Mouse (Mus musculus) Muller cell, postnatal 12 days (primary cell): ENCODE results near the gene Lgr4.
A peak's percentile ranks its signal among the peaks of the same experiment; 100 is the strongest.

ENCODE experiments used
- DNase-seq: peaks from one replicate; pipeline ENCODE4 v3.0.0-alpha.2; 2015; ENCODE audit errors: inconsistent ontology term

Gene Lgr4

DNA sequence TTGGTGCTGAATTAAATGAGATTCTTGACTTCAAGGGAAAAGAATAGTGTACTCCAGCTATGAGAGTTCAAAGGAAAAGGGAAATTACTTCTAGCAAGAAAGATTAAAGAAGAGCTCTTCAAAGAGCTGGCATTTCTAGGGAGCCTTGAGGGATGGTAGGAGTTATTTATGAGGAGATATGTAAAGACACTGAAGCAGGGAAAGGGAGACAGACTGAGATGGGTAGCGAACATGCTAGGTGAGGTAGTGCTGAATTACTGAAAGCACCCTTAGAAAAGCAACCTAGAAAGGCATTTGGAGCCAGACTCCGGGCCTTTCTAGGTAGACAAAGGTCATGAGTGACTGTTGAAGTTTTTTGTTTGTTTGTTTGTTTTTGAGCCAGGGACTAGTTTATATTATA, 58.7 kb downstream of the Lgr4 start:
- no peak for DNase-seq

DNA sequence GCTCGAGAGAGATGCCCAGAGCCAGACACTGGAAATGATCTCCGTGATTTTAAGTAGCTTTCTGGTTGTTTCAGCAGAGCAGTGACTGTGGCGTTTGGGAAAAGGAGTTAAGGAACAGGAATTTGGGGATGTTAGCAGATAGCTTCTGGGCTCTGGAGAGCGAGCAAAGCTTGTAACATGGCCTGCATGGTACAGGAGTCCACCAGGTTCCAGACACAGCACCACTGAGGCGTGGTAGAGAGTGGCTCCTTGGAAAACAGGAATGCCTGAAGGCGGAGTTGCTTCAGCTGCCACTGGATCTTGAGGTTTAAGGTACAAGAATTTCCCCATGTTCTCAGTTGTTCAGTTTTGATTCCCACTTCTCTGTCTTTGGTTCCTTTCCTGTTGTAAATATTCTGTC, 59.9 kb downstream of the Lgr4 start:
- DNase-seq, result no peak

DNA sequence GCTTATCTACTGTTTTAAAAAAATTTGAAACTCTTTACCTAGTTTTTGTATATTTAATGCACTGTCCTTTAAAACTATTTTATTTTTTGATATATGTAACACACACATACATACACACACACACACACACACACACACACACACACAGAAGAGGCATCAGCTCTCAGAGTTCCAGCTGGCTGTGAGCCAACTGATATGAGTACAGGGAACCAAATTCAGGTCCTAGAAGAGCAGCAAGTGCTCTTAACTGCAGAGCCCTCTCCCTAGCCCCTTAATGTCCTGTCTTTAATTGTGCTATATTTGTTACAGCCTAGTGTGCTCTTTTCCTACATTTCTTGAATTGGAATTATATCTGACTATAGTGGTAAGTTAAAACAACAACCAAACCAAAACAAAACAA, 61.8 kb downstream of the Lgr4 start:
- DNase-seq, result no peak

- DNase-seq, result no peak
These were observed 66.0 kb downstream of the Lgr4 start for GRCm38 (mm10) chr2:109983435-109983834.

GRCm38 (mm10) chr2:109984930-109985329, 67.5 kb downstream of the Lgr4 start:
- DNase-seq, result no peak

DNA sequence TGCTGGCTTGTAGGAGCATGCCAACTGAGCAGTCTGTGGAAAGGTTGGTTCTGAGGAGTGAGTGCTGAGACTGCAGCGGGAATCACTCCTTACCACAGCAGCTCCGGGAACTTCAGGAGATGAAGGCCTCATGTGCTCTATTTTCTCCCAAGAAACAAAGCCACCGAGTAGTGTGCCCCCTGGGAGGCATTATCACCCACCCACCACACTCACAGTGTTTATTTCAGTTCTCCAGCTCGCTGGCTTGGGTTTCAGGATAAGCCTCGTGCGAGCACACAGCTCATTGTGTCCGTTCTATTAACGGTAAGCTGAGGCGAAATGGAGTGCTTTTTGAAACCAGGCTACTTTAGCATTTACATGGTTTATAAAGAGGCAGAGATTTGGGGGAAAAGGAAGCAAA, 68.1 kb downstream of the Lgr4 start:
- no peak for DNase-seq

- no peak for DNase-seq
These were observed 68.8 kb downstream of the Lgr4 start for GRCm38 (mm10) chr2:109986036-109986785.

DNA sequence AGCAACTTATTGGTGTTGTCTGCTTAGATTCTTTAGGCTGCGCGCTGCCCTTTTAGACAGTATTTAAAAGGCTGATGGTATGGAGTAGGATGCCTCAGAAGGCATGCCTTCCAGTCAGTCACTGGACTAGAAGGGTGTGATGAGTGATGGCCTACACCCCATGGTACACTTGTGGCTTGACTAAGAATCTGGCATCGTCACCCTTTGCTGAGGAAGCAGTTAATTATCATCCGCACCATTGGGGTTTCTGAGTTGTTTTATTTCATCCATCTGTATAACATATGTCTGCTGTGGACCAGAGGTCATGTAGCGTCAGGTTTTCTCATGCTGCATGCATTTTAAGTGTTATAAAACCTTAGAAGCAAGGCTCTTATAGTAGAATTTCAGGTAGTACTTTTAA, 70.5 kb downstream of the Lgr4 start:
- no peak for DNase-seq

- peak; percentile 70 for DNase-seq
These were observed 71.7 kb downstream of the Lgr4 start for GRCm38 (mm10) chr2:109989196-109989595.

DNA sequence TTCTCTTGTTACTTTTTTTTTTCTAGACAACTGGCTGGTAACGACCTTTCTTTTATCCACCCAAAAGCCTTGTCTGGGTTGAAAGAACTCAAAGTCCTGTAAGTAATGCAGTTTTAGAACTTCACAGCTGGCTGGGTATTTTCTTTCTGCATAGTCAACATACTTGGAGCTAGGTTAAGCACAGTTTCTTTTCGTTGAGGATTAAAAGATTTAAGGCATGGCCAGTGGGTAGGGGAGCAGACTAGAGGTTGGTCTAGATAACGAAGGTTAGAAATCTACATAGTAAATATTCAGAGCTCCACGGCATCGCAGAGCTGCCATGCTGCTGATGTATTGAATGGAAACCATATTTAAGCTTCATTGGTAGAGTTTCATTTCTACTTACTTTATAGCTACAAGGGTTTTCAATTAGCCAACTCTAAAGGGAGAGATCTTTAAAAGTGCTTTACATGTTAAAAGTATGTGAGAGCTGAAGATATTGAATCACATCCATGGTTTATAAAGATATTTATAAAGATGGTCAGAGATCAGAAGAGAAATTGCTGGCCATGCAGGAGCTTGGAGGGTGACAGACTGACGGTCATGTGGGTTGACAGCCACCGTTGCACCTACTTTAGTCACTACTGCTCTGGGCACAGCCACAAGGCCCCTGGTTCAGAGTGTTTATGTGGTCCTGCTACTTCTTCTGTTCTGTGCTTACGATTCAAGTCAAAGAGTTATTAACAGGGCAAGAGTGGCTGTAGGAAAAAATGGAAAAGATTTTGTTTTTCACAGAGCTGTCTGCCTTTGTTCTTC, 72.4 kb downstream of the Lgr4 start:
- DNase-seq, result peak; percentile 62

- DNase-seq, result no peak
These were observed 74.3 kb downstream of the Lgr4 start for GRCm38 (mm10) chr2:109991754-109992153.

DNA sequence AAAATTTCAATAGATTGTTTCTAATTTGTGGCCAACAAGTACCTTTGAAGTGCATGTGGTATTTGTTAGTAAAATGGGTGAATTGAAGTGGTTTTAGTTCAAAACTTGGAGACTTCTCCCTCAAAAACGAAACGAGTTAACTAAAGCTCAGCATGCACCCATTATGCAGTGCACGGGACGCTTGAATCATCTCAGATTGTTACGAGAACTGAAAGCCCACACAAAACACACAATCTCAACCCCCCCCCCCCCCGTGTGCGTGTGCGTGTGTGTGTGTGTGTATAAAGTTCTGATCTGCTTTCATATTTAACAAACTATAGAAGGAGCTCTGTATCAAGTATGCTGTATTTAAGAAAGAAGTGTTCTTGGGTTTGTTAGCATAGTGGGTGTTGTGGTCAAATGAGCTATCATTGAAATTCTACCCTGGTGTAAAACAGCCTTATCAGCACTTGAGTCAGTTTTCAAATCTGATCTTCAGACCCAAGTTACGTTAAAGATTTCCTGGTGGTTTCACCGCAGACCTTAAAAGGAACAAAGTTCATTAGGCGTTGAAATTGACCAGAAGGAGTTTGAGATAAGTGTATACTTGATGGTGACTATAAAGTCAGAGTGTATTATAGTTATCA, 75.1 kb downstream of the Lgr4 start:
- peak; percentile 75 for DNase-seq

GRCm38 (mm10) chr2:109993404-109993803, 76.0 kb downstream of the Lgr4 start:
- no peak for DNase-seq

DNA sequence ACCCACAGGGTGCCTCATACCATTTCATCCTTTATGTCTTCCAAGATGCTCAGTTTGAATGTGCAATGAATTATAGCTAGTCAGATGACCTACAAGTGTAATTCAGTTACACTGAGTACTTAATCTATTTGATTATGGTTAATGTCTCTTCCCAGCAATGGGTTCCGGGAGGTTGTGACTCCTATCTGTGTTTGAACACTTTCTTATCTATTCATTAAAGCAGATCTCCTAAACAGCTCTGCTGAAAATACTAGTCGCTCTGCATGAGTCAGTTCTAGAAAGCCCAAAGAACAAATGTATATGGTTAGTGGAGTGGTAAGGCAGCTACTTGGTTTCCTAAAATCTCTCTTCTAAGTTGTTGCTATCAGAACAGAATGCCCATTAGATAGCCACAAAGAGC, 77.6 kb downstream of the Lgr4 start:
- no peak for DNase-seq

DNA sequence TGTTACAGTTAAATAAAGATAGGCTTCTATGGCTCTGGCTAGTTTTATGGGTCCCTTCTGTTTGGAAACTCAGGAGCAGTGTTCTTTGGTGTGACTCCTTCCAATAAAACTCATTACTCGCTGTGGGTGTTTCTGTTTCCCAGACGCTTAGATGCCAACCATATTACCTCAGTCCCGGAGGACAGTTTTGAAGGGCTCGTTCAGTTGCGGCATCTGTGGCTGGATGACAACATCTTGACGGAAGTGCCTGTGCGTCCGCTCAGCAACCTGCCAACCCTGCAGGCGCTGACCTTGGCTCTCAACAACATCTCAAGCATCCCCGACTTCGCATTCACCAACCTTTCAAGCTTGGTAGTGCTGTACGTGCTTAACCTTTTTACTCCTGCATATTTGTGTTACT, 79.0 kb downstream of the Lgr4 start:
- peak; percentile 65 for DNase-seq

DNA sequence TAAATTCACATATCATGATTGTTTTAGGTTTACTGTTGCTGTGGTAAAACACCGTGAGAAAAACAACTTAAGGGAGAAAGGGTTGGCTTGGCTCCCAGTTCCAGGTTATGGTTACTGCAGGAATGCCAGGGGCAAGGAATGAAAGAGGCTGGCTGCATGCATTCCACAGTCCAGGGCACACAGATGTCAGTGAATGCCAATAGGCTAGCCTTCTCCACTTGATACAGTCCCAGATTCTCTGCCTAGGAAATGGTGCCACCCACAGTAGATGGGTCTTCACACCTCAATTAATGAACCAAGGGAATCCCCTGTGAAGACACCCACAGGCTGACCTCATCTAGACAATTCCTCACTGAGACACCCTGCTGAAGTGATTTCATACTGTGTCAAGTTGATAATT, 87.2 kb downstream of the Lgr4 start:
- DNase-seq, result peak; percentile 62

DNA sequence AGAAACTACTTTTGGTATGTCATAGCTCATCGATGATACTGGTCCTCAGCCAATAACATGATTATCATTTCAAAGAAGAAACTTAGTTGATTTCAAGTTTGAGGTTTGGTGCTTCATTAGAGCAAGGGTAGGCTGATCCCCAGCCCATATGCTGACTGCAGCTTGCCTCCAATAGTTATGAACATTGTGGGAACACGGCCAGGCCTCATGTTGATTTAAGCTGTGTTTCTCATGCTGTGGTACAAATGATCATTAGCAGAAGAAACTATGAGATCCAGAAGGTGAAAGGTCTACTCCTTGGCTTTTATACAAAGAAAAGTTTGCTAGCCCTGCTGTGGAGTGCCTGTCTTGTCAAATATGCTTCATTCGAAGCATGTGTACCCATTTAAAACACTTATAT, 87.7 kb downstream of the Lgr4 start:
- peak; percentile 54 for DNase-seq

GRCm38 (mm10) chr2:110005596-110006239, 88.3 kb downstream of the Lgr4 start:
- DNase-seq, result no peak

DNA sequence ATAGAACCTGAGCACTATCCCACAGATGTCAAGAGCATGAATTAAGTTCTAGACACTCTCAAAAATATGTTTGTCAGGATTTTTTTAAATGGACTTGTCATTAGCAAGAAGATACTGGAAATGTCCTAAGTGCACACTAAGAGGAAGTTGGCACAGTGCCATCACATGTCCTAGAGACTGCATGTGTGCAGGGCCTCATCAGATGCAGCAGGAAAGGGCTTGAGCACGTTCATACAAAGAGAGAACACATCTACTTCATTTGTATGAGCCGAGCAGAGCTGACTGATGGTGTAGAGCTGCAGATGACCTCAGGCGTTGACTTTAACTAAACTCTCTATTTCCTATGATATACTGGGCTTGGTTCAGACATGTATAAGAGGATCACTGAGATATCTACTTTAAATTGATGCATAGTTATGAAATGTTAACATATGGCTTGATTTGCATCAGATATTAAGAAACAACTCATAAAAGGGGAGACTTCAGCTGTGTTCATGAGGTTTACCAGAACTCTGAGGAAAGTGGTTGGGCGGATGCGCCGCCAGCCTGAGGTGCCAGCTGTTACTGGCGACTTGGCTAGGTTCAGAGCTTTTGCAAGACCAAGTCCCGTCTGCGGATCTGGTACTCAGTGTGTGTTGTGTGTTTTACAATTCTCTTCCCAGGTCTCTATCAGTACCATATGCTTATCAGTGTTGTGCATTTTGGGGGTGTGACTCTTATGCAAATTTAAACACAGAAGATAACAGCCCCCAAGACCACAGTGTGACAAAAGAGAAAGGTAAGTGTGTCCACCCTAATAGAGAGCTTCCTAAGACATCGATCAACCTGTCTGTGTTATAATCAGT, 90.2 kb downstream of the Lgr4 start:
- no peak for DNase-seq

- no peak for DNase-seq
These were observed 92.0 kb downstream of the Lgr4 start for GRCm38 (mm10) chr2:110009449-110009848.

- DNase-seq, result no peak
These were observed 94.8 kb downstream of the Lgr4 start for GRCm38 (mm10) chr2:110012184-110012725.
